Mouse (Mus musculus) intestine, embryonic 16.5 days (tissue): Measurements from ENCODE around the gene Rhbg. TPM values are rescaled to one million over a fixed set of nuclear protein-coding genes. Genes with fewer than 3 reads are reported as not detected.

ENCODE experiments used
- ATAC-seq: fragments of 200-750 bp; cut with Nextera tagmentation; 2 replicates; pipeline ENCODE4 v1.8.0; 2017; ENCODE audit warnings: moderate TSS enrichment, moderate library complexity
- H3K27ac ChIP-seq: fragments of 300-500 bp; sonication (generic); 2 replicates; pipeline ENCODE4 v1.5.1; 2014; ENCODE audit warnings: mild to moderate bottlenecking, low read length
- H3K27me3 ChIP-seq: fragments of 300-500 bp; sonication (generic); replicated peaks from 2 replicates; pipeline ENCODE4 v1.6.1; 2014; ENCODE audit warnings: low read length, control low read depth, mixed read lengths; ENCODE audit not compliant: control insufficient read depth, insufficient read depth
- H3K36me3 ChIP-seq: fragments of 300-500 bp; sonication (generic); 2 replicates; pipeline ENCODE4 v1.6.1; 2014; ENCODE audit warnings: low read length, control low read depth; ENCODE audit not compliant: control insufficient read depth, insufficient read depth
- H3K4me1 ChIP-seq: fragments of 300-500 bp; sonication (generic); 2 replicates; pipeline ENCODE4 v1.6.1; 2014; ENCODE audit warnings: low read length, control low read depth, mixed read lengths; ENCODE audit not compliant: control insufficient read depth, insufficient read depth
- H3K4me2 ChIP-seq: fragments of 300-500 bp; sonication (generic); 2 replicates; pipeline ENCODE4 v1.6.1; 2014; ENCODE audit warnings: low read depth, low read length, control low read depth
- H3K4me3 ChIP-seq: fragments of 300-500 bp; sonication (generic); 2 replicates; pipeline ENCODE4 v1.5.1; 2014; ENCODE audit warnings: mild to moderate bottlenecking, low read length
- H3K9ac ChIP-seq: fragments of 300-500 bp; sonication (generic); 2 replicates; pipeline ENCODE4 v1.6.1; 2014; ENCODE audit warnings: low read depth, low read length
- H3K9me3 ChIP-seq: fragments of 300-500 bp; sonication (generic); 2 replicates; pipeline ENCODE4 v1.6.1; 2016; ENCODE audit warnings: low read length, control low read depth; ENCODE audit not compliant: control insufficient read depth
- WGBS: fragments of 180-500 bp; shearing (Covaris S2); extraction: QIAGEN DNeasy Blood & Tissue Kit; methylation state at CpG from one replicate; pipeline ENCODE4 v1.1.7; 2014; 5-methylcytosine and 5-hydroxymethylcytosine counted together
- polyA plus RNA-seq: library from polyadenylated mRNA; unstranded; fragments of >200 nt; fragmentation: Nextera tagmentation; extraction: Ambion mirVana; gene quantifications from 2 replicates; pipeline ENCODE4 v1.2.1, GENCODE M21; 2015

Gene Rhbg
- polyA plus RNA-seq, 1 experiment from 2014 or later, result 1.3 TPM

- 30% methylated on average over 7 of the region's 7 CpGs for WGBS
- no peak for ATAC-seq
- Histone ChIP-seq H3K4me2 (no peak overlapping the region), H3K4me1 (no peaks in the 10 kb centered on the region), H3K9me3 (no peaks in the 10 kb centered on the region), H3K27me3 (peaks cover 33% of the 10 kb centered on the region), H3K9ac (no peak overlapping the region), H3K36me3 (no peaks in the 10 kb centered on the region), H3K27ac (no peak overlapping the region), H3K4me3 (no peak overlapping the region)
These were observed 21.5 kb downstream of the Rhbg start for GRCm38 (mm10) chr3:88232851-88233649.

DNA sequence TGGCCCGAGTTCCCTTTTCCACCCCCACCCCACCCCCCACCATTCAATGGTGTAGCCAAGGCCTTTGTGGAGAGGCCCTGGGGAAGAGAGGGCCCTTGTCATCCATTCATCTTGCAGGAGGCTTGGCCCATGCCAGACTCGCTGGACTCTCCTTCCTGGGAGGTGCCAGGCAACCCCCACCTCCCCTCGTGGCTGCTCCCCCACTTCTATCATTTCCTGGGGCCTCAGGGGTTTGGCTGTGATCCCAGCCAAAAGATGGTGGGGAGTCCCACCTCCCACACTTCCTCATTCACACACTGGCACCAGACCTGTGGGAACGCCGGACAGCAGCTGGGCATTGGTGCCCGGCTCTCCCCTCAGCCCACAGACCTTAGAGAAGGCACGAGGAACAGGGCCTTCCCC is 22.2 kb downstream of the Rhbg start:
- H3K36me3 ChIP-seq, result no peaks in the 10 kb centered on the region
- H3K27me3 ChIP-seq, result peaks cover 29% of the 10 kb centered on the region
- no peak for ATAC-seq
- H3K9ac ChIP-seq, result no peak overlapping the region
- no peak overlapping the region for H3K4me2 ChIP-seq
- H3K27ac ChIP-seq, result no peak overlapping the region
- no peak overlapping the region for H3K4me3 ChIP-seq
- H3K4me1 ChIP-seq, result no peaks in the 10 kb centered on the region
- H3K9me3 ChIP-seq, result no peaks in the 10 kb centered on the region
- 59% methylated on average over 7 of the region's 7 CpGs for WGBS

DNA sequence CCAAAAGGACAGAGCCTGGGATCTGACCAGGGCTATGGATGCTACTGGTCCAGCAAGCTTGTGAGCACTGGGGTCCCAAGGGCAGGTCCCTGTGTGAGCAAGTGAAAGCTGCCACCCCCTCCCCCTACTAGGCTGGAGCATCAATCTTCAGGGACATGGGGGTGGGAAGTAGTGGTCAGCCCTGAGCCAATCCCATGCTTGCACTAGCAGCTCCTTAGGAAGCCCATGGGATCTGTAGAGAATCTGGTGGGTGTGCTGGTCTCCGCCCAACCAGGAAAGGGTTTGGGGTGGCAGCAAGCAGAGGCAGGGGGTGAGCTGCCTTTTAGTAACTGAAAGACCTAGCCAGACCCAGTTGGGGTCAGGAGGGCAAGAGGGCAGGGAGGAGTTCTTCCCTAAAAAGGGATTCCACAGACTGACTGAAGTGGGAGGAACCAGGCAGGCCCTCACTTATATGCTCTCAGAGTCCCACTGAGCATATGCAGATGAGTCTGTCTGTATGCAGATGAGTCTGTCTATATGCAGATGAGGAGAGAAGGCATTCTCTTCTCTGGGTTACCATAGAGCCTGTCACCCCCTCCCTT is 23.4 kb downstream of the Rhbg start:
- Histone ChIP-seq H3K4me3 (no peak overlapping the region), H3K4me2 (no peak overlapping the region), H3K36me3 (no peaks in the 10 kb centered on the region), H3K9ac (no peak overlapping the region), H3K27ac (no peak overlapping the region), H3K4me1 (no peaks in the 10 kb centered on the region), H3K27me3 (peaks cover 29% of the 10 kb centered on the region), H3K9me3 (no peaks in the 10 kb centered on the region)
- no peak for ATAC-seq
- WGBS, result 26% methylated on average over 1 of the region's 1 CpGs

DNA sequence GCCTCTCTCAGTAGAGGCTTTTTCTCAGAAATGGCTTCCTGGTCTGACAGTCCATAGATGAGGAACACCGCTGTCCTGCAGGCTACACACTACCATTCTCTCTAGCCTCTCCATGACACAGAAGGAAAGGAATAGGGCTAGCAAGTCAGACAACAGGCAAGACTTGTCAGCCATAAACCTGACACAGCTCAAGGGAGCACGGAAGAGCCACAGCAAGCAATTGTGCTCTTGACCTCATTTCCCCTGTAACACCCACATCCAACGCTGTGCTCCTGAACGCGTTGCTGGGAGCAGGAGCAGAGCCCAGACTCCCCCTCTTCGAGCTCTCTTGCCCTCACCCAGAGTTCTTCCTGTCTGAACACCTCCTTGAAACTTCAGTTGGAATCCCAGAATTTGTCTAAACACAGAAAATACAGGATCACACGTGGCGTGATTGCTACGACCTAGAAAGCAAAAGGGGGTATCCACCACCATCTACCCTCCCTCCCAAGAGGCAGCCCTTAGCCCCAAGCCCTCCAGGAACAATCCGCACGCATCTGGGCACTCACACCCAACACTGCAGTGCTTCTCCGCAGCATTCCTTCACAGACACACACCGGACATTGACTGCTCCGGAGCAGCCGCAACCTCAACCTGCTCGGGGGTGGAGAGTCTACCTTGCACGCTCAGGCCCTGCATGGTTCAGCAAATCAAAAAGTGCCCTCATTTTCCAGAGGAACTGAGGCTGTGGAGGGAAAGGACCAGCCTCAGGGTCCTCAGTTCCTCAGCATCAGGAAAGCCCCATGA is 24.1 kb downstream of the Rhbg start:
- H3K27me3 ChIP-seq, result peaks cover 29% of the 10 kb centered on the region
- no peaks in the 10 kb centered on the region for H3K36me3 ChIP-seq
- H3K9me3 ChIP-seq, result no peaks in the 10 kb centered on the region
- no peak overlapping the region for H3K9ac ChIP-seq
- H3K27ac ChIP-seq, result no peak overlapping the region
- no peak overlapping the region for H3K4me3 ChIP-seq
- WGBS, result 30% methylated on average over 17 of the region's 17 CpGs
- ATAC-seq, result no peak
- no peak overlapping the region for H3K4me2 ChIP-seq
- H3K4me1 ChIP-seq, result no peaks in the 10 kb centered on the region

DNA sequence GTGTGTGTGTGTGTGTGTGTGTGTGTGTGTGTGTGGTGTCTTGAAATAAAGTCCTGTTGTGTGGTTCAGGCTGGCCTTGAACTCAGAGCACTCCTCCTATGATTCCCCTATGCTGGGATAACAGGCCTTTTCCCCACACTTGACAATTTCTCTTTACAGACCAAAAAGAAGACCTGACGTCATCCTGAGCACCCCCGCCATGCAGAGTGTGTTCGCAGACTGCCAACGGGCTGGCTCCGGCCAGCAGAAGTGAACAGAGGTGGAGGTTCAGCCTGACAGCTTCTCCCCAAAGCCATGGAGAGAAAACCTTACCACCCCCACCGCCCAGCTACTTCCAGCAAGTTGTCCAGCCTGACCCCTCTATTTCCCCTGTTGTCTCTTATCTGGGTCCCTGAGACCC is 25.0 kb downstream of the Rhbg start:
- Histone ChIP-seq H3K4me3 (no peak overlapping the region), H3K9ac (no peak overlapping the region), H3K9me3 (no peaks in the 10 kb centered on the region), H3K4me2 (no peak overlapping the region), H3K27me3 (peaks cover 29% of the 10 kb centered on the region), H3K4me1 (no peaks in the 10 kb centered on the region), H3K27ac (no peak overlapping the region), H3K36me3 (no peaks in the 10 kb centered on the region)
- no peak for ATAC-seq
- WGBS, result 67% methylated on average over 6 of the region's 6 CpGs

GRCm38 (mm10) chr3:88228906-88229305 is 25.6 kb downstream of the Rhbg start:
- ATAC-seq, result no peak
- Histone ChIP-seq H3K27me3 (peaks cover 29% of the 10 kb centered on the region), H3K9me3 (no peaks in the 10 kb centered on the region), H3K36me3 (no peaks in the 10 kb centered on the region), H3K9ac (no peak overlapping the region), H3K4me2 (no peak overlapping the region), H3K4me1 (no peaks in the 10 kb centered on the region), H3K27ac (no peak overlapping the region), H3K4me3 (no peak overlapping the region)
- 41% methylated on average over 4 of the region's 4 CpGs for WGBS

GRCm38 (mm10) chr3:88227976-88228375 is 26.5 kb downstream of the Rhbg start:
- H3K27ac ChIP-seq, result no peak overlapping the region
- no peak overlapping the region for H3K4me2 ChIP-seq
- no peak for ATAC-seq
- H3K9ac ChIP-seq, result no peak overlapping the region
- no peak overlapping the region for H3K4me3 ChIP-seq
- WGBS, result 43% methylated on average over 6 of the region's 6 CpGs
- H3K4me1 ChIP-seq, result no peaks in the 10 kb centered on the region
- H3K27me3 ChIP-seq, result peaks cover 28% of the 10 kb centered on the region
- H3K36me3 ChIP-seq, result no peaks in the 10 kb centered on the region
- H3K9me3 ChIP-seq, result no peaks in the 10 kb centered on the region

DNA sequence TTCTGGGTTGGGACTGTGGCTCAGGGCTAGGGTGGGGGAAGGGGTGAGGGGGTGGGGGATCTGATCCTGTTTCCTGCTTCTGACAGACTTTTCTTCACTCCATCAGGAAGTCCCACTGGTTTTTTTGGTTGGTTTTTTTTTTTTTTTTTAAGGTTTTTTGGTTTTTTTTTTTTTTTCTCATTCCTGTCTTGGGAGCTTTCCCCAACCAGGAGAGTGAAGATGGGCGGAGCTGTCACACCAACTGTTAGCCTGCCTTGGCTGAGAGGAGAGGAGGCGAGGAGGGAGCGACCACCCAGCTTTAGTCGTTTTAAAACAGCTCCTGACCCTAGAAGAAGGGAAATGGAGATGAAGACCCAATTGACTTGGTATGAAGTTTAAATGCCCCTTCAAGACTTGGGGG is 27.2 kb downstream of the Rhbg start:
- Histone ChIP-seq H3K9ac (no peak overlapping the region), H3K4me2 (no peak overlapping the region), H3K4me1 (no peaks in the 10 kb centered on the region), H3K27me3 (peaks cover 25% of the 10 kb centered on the region), H3K4me3 (no peak overlapping the region), H3K9me3 (no peaks in the 10 kb centered on the region), H3K27ac (no peak overlapping the region), H3K36me3 (no peaks in the 10 kb centered on the region)
- no peak for ATAC-seq
- WGBS, result 33% methylated on average over 4 of the region's 4 CpGs

DNA sequence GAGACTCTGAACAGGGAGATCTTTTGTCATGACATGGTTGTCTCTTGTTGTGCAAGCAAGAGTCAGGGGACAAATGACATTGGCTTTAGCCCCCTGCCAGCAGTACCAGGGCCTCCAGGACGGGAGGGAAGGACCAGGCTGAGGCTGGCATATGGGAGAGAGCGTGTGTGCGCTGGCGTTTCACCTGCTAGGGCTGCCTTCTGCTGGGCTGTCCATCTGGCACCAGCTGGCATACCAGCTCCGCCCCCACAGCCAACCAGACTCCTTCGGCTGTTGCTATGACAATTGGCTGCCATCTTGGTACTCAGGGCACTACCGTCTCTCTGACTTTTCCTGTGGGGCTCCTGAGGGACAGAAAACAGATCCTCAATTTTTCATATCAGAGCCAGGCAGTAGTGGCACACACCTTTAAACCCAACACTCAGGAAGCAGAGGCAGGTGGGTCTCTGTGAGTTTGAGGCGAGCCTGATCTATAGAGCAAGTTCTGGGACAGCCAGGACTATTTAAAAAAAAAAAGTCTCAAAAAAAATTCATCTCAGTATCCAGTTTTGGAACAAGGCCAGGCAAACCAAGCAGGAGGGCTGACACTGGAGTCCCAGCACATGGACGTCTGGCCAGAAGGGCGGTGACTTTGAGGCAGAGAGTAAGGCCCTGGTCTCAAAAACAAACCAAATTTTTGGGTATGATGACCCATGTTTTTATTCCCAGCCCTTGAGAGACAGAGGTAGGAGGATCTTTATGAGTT is 28.2 kb downstream of the Rhbg start:
- WGBS, result 86% methylated on average over 10 of the region's 10 CpGs
- ATAC-seq, result no peak
- Histone ChIP-seq H3K27ac (no peak overlapping the region), H3K27me3 (peaks cover 32% of the 10 kb centered on the region), H3K4me3 (no peak overlapping the region), H3K36me3 (no peaks in the 10 kb centered on the region), H3K9me3 (no peaks in the 10 kb centered on the region), H3K4me1 (no peaks in the 10 kb centered on the region), H3K4me2 (no peak overlapping the region), H3K9ac (no peak overlapping the region)
